Mouse (Mus musculus) lung, postnatal 4 days (tissue): ENCODE measurements around the gene Col4a2.

Experiments
- DNase-seq, 2 experiments: peaks; one replicate each; pipeline ENCODE4 v3.0.0; 2021

The Col4a2 gene

DNA sequence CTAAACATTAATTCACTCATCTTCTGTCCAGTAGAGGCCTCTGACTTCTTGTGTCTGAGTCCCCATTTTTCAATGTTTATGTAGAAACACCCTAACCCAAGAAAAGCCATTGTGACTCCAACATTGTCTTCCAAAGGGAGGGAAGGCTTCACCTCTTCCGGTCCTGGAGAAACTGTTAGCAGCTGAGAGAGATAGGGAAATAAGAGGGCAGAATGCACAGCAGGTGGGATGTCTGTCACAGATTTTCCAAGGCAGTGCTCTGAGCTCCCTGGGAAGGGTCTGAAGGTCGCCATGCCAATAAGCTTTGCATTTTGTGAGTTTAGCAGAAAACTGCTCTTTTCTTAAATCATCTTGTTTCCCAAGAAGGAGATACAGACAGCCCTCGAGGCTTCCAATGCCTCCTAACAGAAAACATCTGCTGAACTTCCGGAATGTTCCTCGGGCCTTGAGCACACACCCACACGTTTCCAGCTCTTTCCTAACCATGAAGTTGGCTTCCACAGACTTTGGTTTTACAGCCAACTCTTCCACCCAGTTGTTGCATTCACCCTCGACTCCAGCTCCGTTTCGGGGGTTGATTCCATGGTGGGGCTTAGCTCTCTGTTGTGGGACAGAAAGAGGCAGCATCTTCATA, 72.8 kb downstream of the Col4a2 start:
- peak; percentile 43 to 60 for DNase-seq

DNA sequence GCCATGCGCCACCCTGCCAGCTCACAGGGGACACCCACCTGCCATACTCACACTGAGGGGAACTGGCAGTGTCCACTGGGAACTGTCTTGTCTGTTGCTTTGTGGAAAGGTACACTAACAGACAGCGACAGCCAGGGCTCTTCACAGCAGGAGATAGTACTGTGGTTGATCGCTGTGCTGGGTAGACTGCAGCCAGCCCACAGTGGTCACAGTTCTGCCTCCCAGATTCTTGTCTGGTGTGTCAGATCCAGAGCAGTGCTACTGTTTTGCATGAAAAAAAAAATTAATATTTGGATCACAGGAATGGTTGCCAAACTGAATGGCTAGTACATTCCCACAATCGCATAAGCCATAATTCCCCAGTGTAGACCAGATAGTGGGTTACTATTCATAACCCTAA, 74.7 kb downstream of the Col4a2 start:
- no peak for DNase-seq

DNA sequence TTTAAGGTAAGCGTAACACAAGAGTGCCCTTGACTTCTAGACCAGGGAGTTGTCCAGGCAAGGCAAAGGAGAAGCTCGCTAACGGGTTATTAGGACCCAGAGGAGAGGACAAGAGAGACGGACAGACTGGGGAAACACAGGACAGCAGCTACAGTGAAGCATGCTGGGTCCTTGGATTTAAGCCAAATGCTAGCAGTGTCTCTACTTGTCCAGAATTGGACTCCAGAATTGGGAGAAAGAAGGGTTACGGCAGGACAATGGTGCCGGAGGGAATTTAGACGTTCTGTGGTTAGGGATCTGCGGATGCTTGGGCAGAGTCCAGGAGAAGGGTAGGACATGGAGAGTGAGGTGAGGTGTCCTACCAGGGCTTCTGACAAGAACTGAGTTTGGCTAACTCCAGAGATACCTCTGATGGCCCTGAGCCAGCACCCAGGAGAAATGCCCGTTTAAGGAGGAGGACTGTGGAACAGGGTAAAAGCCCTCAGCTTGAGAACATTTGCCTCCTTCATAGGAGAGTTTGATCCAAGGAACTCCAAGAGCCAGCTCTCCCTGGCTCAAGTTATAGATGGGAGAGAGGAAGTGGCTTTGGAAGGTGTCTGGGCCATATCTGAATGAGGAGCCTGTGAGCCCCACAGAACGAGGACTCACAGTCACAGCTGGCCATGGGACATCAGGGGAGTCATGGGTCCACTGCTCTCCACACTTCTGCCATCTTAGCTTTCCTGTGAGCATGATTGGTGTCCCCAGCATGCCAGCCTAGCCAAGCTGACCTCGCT, 76.9 kb downstream of the Col4a2 start:
- DNase-seq: no peak

DNA sequence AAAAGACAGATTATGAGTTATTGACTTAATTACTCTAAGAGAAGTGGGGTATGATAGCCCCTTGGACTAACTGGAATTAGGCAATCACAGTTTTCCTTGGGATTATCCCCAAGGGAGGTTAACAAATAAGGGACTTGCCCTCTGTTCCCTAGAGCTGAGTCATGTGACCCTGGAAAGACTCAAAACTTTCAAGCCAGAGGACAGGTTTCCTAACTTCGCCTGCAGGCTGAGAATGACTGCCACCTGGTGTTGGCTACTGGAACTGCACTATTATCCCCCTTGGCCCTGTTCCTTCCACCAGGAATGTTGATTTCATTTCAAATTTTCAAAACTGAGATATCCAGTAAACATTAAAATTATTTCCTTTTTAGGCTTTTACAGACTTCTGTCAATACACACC, 80.1 kb downstream of the Col4a2 start:
- DNase-seq: peak; percentile 80 to 90

DNA sequence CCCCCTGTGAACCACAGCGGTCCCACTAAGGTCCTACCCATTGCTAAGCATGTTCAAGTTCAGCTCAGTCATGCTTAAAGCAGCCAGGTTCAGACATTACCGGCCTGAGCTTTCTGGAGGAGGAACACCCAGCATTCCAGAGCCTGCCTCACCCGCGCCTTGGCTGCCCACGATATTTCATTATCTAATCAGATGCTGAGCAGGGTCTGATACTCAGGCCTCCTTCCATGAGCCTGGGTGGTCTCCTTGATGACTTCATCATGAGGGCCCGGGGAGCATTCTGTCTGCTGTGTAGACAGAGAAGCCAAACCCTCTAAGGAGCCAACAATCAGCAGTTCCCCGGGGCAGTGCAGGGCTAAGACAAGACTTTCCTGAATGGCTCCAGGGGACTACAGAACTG, 80.6 kb downstream of the Col4a2 start:
- DNase-seq: peak; percentile 62 to 74

DNA sequence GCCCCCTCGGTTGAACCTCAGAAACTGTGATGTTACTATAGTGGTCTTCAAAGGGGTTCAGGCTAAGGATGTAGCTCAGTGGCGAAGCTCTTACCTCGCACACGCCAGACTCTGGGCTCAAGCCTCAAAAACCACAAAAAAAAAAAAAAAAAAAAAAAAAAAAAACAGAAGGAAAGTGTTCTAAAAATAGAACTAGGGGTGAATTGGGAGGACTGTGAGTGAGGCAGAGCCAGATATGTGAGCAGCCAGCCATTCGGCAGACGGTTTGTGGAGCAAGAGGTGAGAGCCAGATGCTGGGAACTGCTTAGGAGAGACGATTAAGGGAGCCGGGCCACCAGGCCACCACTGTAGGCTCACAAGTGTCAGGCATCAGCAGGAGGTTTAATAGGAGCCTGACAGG, 81.0 kb downstream of the Col4a2 start:
- DNase-seq: peak in 1 of 2 experiments; percentile 66

GRCm38 (mm10) chr8:11394773-11395172, 82.2 kb downstream of the Col4a2 start:
- DNase-seq: peak; percentile 67 to 77

GRCm38 (mm10) chr8:11395601-11396000, 83.0 kb downstream of the Col4a2 start:
- DNase-seq: no peak

DNA sequence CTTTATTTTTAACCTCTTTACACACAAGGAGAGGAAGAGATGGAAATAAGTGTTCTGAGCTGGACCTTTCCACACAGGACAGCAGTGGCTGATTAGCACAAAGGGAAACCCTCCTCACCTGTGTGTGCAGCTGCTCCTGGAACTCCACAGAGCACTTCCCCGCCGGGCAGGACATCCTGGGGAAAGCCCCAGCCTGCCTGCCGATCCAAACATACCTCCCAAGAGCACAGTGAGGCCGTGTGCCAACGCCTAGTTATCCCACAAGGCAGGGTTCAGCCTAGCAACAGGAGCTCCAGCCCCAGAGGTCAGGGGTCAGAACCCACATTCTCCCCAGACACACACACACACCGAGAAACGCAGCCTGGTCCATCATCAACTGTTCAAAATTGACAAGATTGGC, 83.5 kb downstream of the Col4a2 start:
- DNase-seq: peak in 1 of 2 experiments; percentile 69

GRCm38 (mm10) chr8:11397126-11397525, 84.5 kb downstream of the Col4a2 start:
- no peak for DNase-seq

DNA sequence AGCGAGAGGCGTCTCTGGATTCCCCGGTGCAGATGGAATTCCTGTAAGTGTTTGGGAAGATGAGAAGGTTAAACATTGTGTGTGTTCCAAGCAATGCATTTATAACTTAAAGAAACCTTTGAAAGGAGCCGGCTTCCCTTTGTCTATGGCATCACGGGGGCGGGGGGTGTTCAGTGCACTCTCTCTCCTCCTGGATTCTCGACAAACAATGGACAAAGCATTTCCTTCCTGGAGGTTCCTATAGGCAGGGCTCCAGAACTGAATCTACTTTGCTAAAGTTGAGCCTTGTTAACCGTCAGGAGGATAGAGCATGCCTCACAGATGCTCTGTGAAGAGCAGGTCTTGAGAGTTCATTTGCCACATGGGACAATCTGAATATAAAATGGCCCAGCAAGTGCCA, 87.1 kb downstream of the Col4a2 start:
- DNase-seq: peak in 1 of 2 experiments; percentile 49

GRCm38 (mm10) chr8:11400244-11400643, 87.6 kb downstream of the Col4a2 start:
- DNase-seq: peak in 1 of 2 experiments; percentile 70

DNA sequence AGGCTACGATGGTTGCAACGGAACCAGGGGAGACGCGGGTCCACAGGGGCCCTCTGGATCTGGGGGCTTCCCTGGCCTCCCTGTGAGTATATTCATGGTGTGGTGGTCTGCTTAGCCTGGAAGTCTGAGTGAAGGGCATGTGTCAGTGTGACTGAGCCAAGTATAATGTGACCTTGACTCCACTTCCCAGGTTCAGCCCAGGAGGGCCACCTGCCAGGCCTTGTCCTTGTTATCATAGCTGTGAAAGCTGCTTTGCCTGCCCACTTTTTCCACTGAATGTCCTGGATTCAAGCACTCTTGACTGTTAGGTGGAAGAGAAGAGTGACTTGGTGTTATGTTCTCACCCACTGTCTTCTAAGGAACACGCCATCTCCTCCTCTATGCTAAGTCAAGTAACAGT, 88.6 kb downstream of the Col4a2 start:
- no peak for DNase-seq

GRCm38 (mm10) chr8:11402220-11402619, 89.6 kb downstream of the Col4a2 start:
- no peak for DNase-seq

GRCm38 (mm10) chr8:11403813-11404212, 91.2 kb downstream of the Col4a2 start:
- DNase-seq: peak in 1 of 2 experiments; percentile 53

DNA sequence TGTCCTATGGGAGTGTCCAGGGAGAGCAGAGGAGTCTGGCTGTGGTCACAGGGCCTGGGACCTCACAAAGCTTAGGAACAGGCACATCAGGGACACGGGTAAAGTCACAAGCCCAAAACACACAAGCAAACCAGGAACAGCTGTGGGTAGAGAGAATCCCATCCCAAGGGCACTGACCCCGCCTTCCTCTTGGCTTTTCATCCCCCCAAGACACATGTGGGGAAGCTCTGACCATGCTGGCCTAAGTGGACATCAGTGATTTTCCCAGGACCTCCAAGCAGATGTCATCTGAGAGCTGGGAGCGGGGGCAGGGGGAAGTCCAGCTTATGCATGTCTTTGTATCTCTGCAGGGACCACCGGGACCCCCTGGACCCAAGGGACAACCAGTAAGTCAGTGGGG, 92.0 kb downstream of the Col4a2 start:
- peak in 1 of 2 experiments; percentile 62 for DNase-seq

DNA sequence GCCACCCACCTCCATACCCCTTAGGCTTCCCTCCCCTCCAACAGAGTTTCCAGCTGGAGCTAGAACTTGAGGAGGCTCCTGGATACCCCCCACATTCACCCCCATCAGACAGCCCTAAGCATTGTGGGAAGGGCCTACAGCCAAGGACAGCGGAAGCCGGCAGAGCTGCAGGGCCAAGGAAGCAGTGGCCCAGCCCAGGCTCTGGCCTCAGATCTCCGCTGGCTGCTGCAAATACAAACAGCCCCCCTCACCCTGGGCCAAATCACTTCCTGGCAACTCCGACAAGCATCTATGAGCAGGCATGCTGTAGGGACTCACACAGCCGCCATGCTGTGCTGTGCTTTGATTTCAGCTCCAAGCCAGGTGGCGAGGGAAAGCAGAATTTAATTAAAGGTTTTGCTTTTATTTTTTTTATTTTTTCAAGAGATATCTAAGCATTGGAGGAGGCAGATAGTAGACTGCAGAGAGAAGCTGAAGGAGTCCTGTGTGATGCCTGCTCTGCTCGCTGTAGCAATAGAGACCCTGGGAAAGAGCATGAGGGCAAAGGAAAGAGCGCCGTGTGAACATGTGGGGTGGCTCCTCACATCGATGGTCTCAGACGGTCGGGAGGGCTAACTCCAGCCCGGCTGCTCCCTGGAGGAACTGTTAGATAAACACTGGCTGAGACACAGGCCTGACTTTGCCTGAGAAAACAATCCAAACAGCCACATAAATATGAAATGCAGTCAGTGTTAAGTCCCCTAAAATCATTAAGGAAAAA, 93.3 kb downstream of the Col4a2 start:
- DNase-seq: peak; percentile 83 to 94

DNA sequence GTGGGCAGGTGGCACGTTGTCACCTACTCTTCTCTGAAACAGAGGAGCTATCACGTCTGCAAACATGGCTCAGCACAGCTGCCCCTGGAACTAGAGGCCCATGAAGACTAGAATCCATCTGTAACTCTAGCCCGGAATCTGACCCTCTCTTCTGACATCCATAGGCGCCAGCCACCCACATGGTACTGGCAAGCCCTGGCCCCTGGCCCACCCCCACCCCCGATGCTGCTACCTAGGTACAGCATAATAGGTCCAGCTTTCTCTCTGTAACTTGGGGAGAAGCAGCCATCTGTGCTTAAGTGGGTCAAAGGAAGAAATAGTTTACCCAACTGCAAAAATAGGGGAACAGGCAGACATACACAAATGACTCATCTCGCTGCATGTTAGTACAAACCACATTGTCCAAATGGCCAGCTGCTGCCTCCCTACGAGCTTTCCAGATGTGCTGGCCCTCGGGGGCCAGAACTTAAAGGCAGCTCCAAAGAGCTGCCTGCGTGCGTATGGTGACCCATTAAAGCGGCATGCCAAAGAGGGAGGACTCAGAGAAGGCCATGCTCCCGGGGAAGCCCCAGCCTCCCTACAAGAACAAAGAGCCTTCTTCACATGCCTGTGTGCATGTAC, 99.0 kb downstream of the Col4a2 start:
- DNase-seq: peak; percentile 64 to 87

- no peak for DNase-seq
Observed at GRCm38 (mm10) chr8:11412450-11412849, 99.8 kb downstream of the Col4a2 start.

DNA sequence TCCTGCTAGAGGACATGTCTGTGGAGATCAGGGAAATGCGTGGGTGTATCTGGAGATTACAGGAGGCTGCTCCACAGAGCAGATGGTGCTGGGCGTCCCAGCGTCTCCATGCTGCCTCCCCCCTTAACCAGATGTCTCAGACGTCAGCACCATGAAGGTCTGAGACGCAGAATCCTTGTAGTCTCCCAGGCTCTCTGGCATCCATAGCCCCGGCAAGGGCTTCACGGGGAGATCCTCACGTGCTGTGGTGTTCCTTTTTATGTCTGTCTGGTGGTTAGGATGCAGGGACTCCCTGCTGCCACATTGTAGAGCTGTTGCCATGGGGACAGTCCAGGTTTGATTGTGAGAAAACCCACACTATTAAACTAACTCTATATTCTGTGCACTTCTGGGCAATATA, 101.7 kb downstream of the Col4a2 start:
- DNase-seq: no peak

- no peak for DNase-seq
Observed at GRCm38 (mm10) chr8:11415089-11415488, 102.5 kb downstream of the Col4a2 start.

DNA sequence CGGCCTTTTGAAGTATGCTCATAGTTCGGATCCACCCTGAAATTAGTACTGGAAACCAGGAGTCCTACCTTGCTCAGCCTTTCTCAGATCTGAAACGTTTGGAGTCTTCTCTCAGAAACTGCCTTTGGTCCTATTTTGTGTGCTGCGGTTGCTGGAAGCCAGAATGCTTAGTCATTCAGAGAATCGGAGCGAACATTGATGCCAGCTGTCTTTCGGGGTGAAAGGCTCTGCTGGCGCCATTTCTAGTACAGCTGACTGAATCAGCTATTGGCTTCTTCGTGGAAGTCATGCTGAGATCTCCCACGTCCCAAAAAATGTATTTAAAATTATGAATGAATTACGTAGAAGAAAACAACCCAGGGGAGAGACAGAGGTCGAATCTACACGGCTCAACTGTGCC, 105.2 kb downstream of the Col4a2 start:
- DNase-seq: no peak

- peak; percentile 71 to 89 for DNase-seq
Observed at GRCm38 (mm10) chr8:11419232-11419631, 106.6 kb downstream of the Col4a2 start.
